Mouse (Mus musculus) megakaryocyte-erythroid progenitor cell, adult 5-6 weeks (primary cell): Measurements from ENCODE around the gene Arhgap18. TPM values are rescaled to one million over a fixed set of nuclear protein-coding genes. Genes with fewer than 3 reads are reported as not detected.

Experiments
- ATAC-seq: replicated peaks from 2 replicates; pipeline ENCODE4 v1.8.0; 2016; ENCODE audit warnings: mild to moderate bottlenecking, inconsistent platforms; ENCODE audit not compliant: severe bottlenecking, poor library complexity, low FRiP score, low TSS enrichment
- total RNA-seq, 2 experiments: library from RNA; stranded (forward) in 1 of 2; stranded (reverse) in 1 of 2; fragments of 200-1000, 215-1000 nt in 1 of 2; fragments of >200 nt in 1 of 2; fragmentation: Nextera tagmentation in 1 of 2; gene quantifications; 2 replicates each; pipeline ENCODE4 v1.2.3; 2014 to 2017

The Arhgap18 gene
- total RNA-seq, 2 experiments from 2014 or later: 23.8 to 49.6 TPM

GRCm38 (mm10) chr10:26823997-26824396, 70.8 kb downstream of the Arhgap18 start:
- no peak for ATAC-seq

GRCm38 (mm10) chr10:26825246-26825889, 72.1 kb downstream of the Arhgap18 start:
- no peak for ATAC-seq

- ATAC-seq: no peak
These were observed 74.1 kb downstream of the Arhgap18 start for GRCm38 (mm10) chr10:26827315-26827714.

GRCm38 (mm10) chr10:26828412-26829137, 75.4 kb downstream of the Arhgap18 start:
- ATAC-seq: no peak

- ATAC-seq: peak; percentile 60
These were observed 78.8 kb downstream of the Arhgap18 start for GRCm38 (mm10) chr10:26832068-26832467.

- ATAC-seq: peak; percentile 66
These were observed 79.5 kb downstream of the Arhgap18 start for GRCm38 (mm10) chr10:26832669-26833249.

GRCm38 (mm10) chr10:26833393-26833792, 80.2 kb downstream of the Arhgap18 start:
- no peak for ATAC-seq

GRCm38 (mm10) chr10:26849311-26849710, 96.1 kb downstream of the Arhgap18 start:
- no peak for ATAC-seq

GRCm38 (mm10) chr10:26849854-26850253, 96.6 kb downstream of the Arhgap18 start:
- ATAC-seq: no peak

- no peak for ATAC-seq
These were observed 101.4 kb downstream of the Arhgap18 start for GRCm38 (mm10) chr10:26854556-26855100.

GRCm38 (mm10) chr10:26855851-26856535, 102.8 kb downstream of the Arhgap18 start:
- ATAC-seq: no peak

- ATAC-seq: no peak
These were observed 104.4 kb downstream of the Arhgap18 start for GRCm38 (mm10) chr10:26857583-26857982.

- ATAC-seq: no peak
These were observed 105.3 kb downstream of the Arhgap18 start for GRCm38 (mm10) chr10:26858537-26858936.

GRCm38 (mm10) chr10:26861231-26861630, 108.0 kb downstream of the Arhgap18 start:
- ATAC-seq: no peak

- no peak for ATAC-seq
These were observed 109.0 kb downstream of the Arhgap18 start for GRCm38 (mm10) chr10:26862207-26862606.

- no peak for ATAC-seq
These were observed 110.8 kb downstream of the Arhgap18 start for GRCm38 (mm10) chr10:26863982-26864381.

GRCm38 (mm10) chr10:26870802-26871201, 117.6 kb downstream of the Arhgap18 start:
- no peak for ATAC-seq

- no peak for ATAC-seq
These were observed 124.1 kb downstream of the Arhgap18 start for GRCm38 (mm10) chr10:26877309-26877708.

GRCm38 (mm10) chr10:26878924-26879600, 125.8 kb downstream of the Arhgap18 start:
- no peak for ATAC-seq
